Mouse (Mus musculus) heart, adult 2 months (tissue): ENCODE measurements around the gene Csnk1g2. TPM values are rescaled to one million over a fixed set of nuclear protein-coding genes. Genes with fewer than 3 reads are reported as not detected.

Source experiments
- DNase-seq, 2 experiments: peaks; one replicate each; pipeline ENCODE4 v3.0.0; 2021
- H3K27ac ChIP-seq: fragments of 200-600 bp; 2 replicates; pipeline ENCODE4 v1.8.1; 2022
- H3K27me3 ChIP-seq: fragments of 200-500 bp; 2 replicates; pipeline ENCODE4 v1.6.1; 2012; ENCODE audit warnings: mild to moderate bottlenecking, low read length, inconsistent platforms, mixed read lengths; ENCODE audit not compliant: control insufficient read depth, insufficient read depth
- H3K36me3 ChIP-seq: fragments of 200-500 bp; 2 replicates; pipeline ENCODE4 v1.6.1; 2012; ENCODE audit warnings: low read length, inconsistent platforms; ENCODE audit not compliant: control insufficient read depth, insufficient read depth
- H3K4me1 ChIP-seq: fragments of 200-500 bp; 2 replicates; pipeline ENCODE4 v1.6.1; 2011; ENCODE audit warnings: low read length; ENCODE audit not compliant: control insufficient read depth, insufficient read depth
- H3K4me3 ChIP-seq: fragments of 200-600 bp; 2 replicates; pipeline ENCODE4 v1.8.1; 2022
- H3K79me2 ChIP-seq: fragments of 200-500 bp; replicated peaks from 2 replicates; pipeline ENCODE4 v1.6.1; 2012; ENCODE audit warnings: mild to moderate bottlenecking, inconsistent platforms, low read length, moderate library complexity, mixed read lengths; ENCODE audit not compliant: control insufficient read depth, insufficient read depth
- H3K9ac ChIP-seq: fragments of 200-500 bp; 2 replicates; pipeline ENCODE4 v1.6.1; 2012; ENCODE audit warnings: low read depth, mild to moderate bottlenecking, control low read depth, inconsistent platforms, low read length, mixed read lengths
- CTCF ChIP-seq: fragments of 200-600 bp; IDR thresholded peaks from 2 replicates; pipeline ENCODE4 v1.8.1; 2022; ENCODE audit warnings: antibody characterized with exemption, mild to moderate bottlenecking, moderate library complexity
- EP300 ChIP-seq: fragments of 200-500 bp; IDR thresholded peaks from 2 replicates; pipeline ENCODE4 v1.6.1; 2011; ENCODE audit warnings: low read depth, low read length, control low read depth; ENCODE audit not compliant: insufficient read depth
- POLR2A ChIP-seq: fragments of 200-500 bp; IDR thresholded peaks from 2 replicates; pipeline ENCODE4 v1.6.1; 2011; ENCODE audit warnings: mild to moderate bottlenecking, low read depth, low read length, control low read depth; ENCODE audit not compliant: insufficient read depth
- WGBS: fragments of 180-500 bp; shearing (Covaris S2); methylation state at CpG from one replicate; pipeline ENCODE4 v1.1.7; 2018; 5-methylcytosine and 5-hydroxymethylcytosine counted together
- intact Hi-C: fragments of 180-260 bp; cut with DNase I; formaldehyde crosslinking; loops from one replicate; pipeline ENCODE4 v1.15.1; 2025
- polyA plus RNA-seq: library from polyadenylated mRNA; depleted of rRNA; stranded (reverse); fragments of >200 nt; gene quantifications from 2 replicates; pipeline ENCODE4 v1.2.3, GENCODE M21; 2012
- total RNA-seq, 2 experiments: library from RNA; stranded (reverse); gene quantifications; 2 replicates each; pipeline ENCODE4 v1.2.3; 2021

Gene Csnk1g2
- total and polyA plus RNA-seq, 3 experiments, result 117 to 130 (median 130) TPM

GRCm38 (mm10) chr10:80656863-80657623 lies 34.4 kb downstream of the Csnk1g2 start, which contains the start of gene Btbd2:
Gene Btbd2, minus strand, starts transcription at chr10:80657071.
- Histone ChIP-seq H3K27ac (peak within 1 kb of the TSS; percentile 81), H3K27me3 (no peaks in the 10 kb centered on the region), H3K4me3 (peak within 1 kb of the TSS; percentile 73), H3K79me2 (no peaks in the 10 kb centered on the region; the same call in 1 of the 2 replicates), H3K36me3 (no peaks in the 10 kb centered on the region), H3K9ac (peak within 1 kb of the TSS; percentile 94), H3K4me1 (peaks cover 10% of the 10 kb centered on the region)
- 37% methylated on average over 15 of the region's 15 CpGs for WGBS
- DNase-seq, result no peak
- TF ChIP-seq POLR2A (no peak), EP300 (no peak), CTCF (no peak)
- intact Hi-C loops, result no loop called here

- no peak overlapping the region for H3K27ac ChIP-seq
- H3K27me3 ChIP-seq, result no peaks in the 10 kb centered on the region
- no peak for TF ChIP-seq POLR2A
- TF ChIP-seq EP300, result no peak
- TF ChIP-seq CTCF, result no peak
- H3K4me1 ChIP-seq, result peaks cover 10% of the 10 kb centered on the region
- intact Hi-C loops, result loop anchor here (2.0 kb wide), 2 partner anchors 16 to 80 kb away; no protein-coding TSS in a partner anchor
- H3K36me3 ChIP-seq, result no peaks in the 10 kb centered on the region
- H3K9ac ChIP-seq, result no peak overlapping the region
- WGBS, result 88% methylated on average over 14 of the region's 14 CpGs
- no peak overlapping the region for H3K4me3 ChIP-seq
- DNase-seq, result no peak
- H3K79me2 ChIP-seq, result no peaks in the 10 kb centered on the region; the same call in 1 of the 2 replicates
These were observed 35.7 kb downstream of the Csnk1g2 start for GRCm38 (mm10) chr10:80658194-80658840.

- TF ChIP-seq EP300 (no peak), POLR2A (no peak)
- no peaks in the 10 kb centered on the region; the same call in 1 of the 2 replicates for H3K79me2 ChIP-seq
- peak in 1 of 2 experiments; percentile 39 for DNase-seq
- H3K36me3 ChIP-seq, result no peaks in the 10 kb centered on the region
- intact Hi-C loops, result loop anchor here (1.0 to 2.0 kb wide), 3 partner anchors 16 to 80 kb away; no protein-coding TSS in a partner anchor
- H3K4me3 ChIP-seq, result no peak overlapping the region
- H3K27ac ChIP-seq, result no peak overlapping the region
- H3K4me1 ChIP-seq, result peaks cover 13% of the 10 kb centered on the region
- 69% methylated on average over 4 of the region's 4 CpGs for WGBS
- H3K9ac ChIP-seq, result peak overlapping the region; percentile 59
- no peaks in the 10 kb centered on the region for H3K27me3 ChIP-seq
These were observed 36.2 kb downstream of the Csnk1g2 start for GRCm38 (mm10) chr10:80658841-80659202.

- H3K36me3 ChIP-seq, result no peaks in the 10 kb centered on the region
- intact Hi-C loops, result loop anchor here (1.0 to 2.0 kb wide), 3 partner anchors 16 to 80 kb away; no protein-coding TSS in a partner anchor
- peak overlapping the region; percentile 59 for H3K9ac ChIP-seq
- peak overlapping the region; percentile 33; the same call in 1 of the 2 replicates for H3K27ac ChIP-seq
- TF ChIP-seq CTCF, result peak; percentile 92
- 0 out of 2 replicates have a peak, but pooled peaks have one; percentile 39 for TF ChIP-seq EP300
- no peak for TF ChIP-seq POLR2A
- WGBS, result 7% methylated on average over 10 of the region's 10 CpGs
- peak overlapping the region; percentile 42 for H3K4me3 ChIP-seq
- peaks cover 16% of the 10 kb centered on the region for H3K4me1 ChIP-seq
- no peaks in the 10 kb centered on the region; the same call in 1 of the 2 replicates for H3K79me2 ChIP-seq
- DNase-seq, result peak; percentile 73 to 79
- no peaks in the 10 kb centered on the region for H3K27me3 ChIP-seq
These were observed 36.6 kb downstream of the Csnk1g2 start for GRCm38 (mm10) chr10:80659213-80659612.

- Histone ChIP-seq H3K4me3 (no peak overlapping the region), H3K79me2 (no peaks in the 10 kb centered on the region), H3K36me3 (peaks cover 7% of the 10 kb centered on the region), H3K4me1 (peaks cover 20% of the 10 kb centered on the region), H3K9ac (no peak overlapping the region), H3K27me3 (no peaks in the 10 kb centered on the region), H3K27ac (no peak overlapping the region)
- intact Hi-C loops, result no loop called here
- peak; percentile 43 to 63 for DNase-seq
- WGBS, result 31% methylated on average over 5 of the region's 5 CpGs
- TF ChIP-seq EP300, result 0 out of 2 replicates have a peak, but pooled peaks have one; percentile 17
- no peak for TF ChIP-seq POLR2A
- peak; percentile 72 for TF ChIP-seq CTCF
These were observed 38.5 kb downstream of the Csnk1g2 start for GRCm38 (mm10) chr10:80661149-80661548.
